Mouse (Mus musculus) left cerebral cortex, adult 8-10 months (tissue): Measurements from ENCODE around the gene Hcfc2. TPM values are rescaled to one million over a fixed set of nuclear protein-coding genes. Genes with fewer than 3 reads are reported as not detected.

Experiments used
- DNase-seq, 2 experiments: peaks; one replicate each; pipeline ENCODE4 v3.0.0; 2022; ENCODE audit warnings: low spot score in 2 of 2
- total RNA-seq, 4 experiments: library from RNA; stranded (reverse); gene quantifications; 2 replicates each; pipeline ENCODE4 v1.2.4; 2022

The Hcfc2 gene
- total RNA-seq = 10 to 100 TPM; 39.2 to 48.2 (median 41.7) TPM

- DNase-seq = no peak
Observed at GRCm38 (mm10) chr10:82695956-82696355, at the start of gene Hcfc2. Gene Hcfc2 (plus strand): TSS chr10:82696160.

DNA sequence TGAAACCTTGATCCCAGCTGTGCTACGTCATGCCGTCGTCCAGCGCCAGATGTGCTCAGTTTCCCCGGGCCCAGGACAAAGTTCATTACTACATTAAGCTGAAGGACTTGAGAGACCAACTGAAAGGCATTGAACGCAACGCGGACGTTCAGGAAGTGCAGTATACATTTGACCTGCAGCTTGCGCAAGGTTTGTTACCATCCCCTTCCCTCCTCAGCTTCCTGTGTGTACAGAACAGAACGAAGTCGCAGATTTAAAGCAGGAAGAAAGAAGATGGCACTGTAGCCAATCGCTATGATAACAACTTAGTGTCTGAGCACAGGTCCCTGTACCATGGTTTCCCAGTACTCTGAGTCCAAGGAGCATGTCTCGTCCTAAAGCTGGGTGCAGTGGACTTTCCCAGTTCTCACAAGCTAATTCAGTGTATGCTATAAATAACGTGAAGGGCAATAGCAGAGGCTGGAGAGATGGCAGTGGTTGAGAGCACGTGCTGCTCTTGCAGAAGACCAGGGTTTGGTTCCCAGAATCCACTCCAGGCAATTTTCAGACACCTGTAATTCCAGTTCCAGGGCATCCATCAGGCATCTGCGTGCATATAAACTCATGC, 48.7 kb upstream of the Hcfc2 start:
- no peak for DNase-seq

- no peak for DNase-seq
Observed at GRCm38 (mm10) chr10:82651221-82651620, 44.7 kb upstream of the Hcfc2 start.

DNA sequence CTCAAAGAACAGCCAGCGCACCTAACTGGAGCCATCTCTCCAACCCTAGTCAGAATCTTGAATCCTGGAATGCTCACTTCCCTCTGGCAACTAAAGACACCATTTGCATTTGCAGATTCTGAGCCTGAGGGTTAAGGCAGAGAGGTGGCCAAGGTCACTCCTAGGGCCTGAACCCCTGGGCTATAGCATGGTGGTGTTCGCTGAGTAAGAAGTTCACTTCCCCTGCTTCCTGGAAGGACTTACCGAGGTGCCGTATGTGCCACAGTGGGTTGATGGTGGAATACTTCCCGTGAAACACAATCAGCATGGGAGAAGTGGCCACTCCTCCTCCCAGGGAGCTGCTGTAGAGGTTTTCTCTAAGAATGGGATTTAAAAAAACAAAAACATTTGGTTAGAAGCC, 43.3 kb upstream of the Hcfc2 start:
- DNase-seq = no peak

GRCm38 (mm10) chr10:82654581-82654980, 41.4 kb upstream of the Hcfc2 start:
- no peak for DNase-seq

- DNase-seq = peak in 1 of 2 experiments; percentile 86
Observed at GRCm38 (mm10) chr10:82661820-82662219, 34.1 kb upstream of the Hcfc2 start.

GRCm38 (mm10) chr10:82662267-82662990, 33.5 kb upstream of the Hcfc2 start:
- peak in 1 of 2 experiments; percentile 55 for DNase-seq

- no peak for DNase-seq
Observed at GRCm38 (mm10) chr10:82663289-82663688, 32.7 kb upstream of the Hcfc2 start.

GRCm38 (mm10) chr10:82665951-82666350, 30.0 kb upstream of the Hcfc2 start:
- no peak for DNase-seq

GRCm38 (mm10) chr10:82666436-82667234, 29.3 kb upstream of the Hcfc2 start:
- DNase-seq = peak; percentile 78 to 88

DNA sequence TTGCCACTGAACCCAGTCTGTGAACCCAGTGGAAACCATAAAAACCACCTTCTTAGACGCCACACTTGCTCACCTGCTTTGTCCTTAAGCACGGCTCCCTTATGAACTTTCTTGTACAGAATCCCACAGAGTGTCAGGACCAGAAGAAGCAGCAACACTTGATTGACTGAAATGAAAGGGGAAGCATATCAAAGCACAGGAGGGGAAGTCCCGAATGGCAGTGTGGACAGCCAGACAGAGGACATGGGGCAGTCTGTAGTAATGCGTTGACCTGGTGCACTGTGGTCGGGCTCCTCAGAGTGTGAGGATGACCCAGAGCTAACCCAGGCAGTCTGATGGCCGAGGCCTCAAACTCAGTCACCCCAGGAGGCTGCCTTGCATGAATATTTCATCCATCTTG, 25.8 kb upstream of the Hcfc2 start:
- no peak for DNase-seq

DNA sequence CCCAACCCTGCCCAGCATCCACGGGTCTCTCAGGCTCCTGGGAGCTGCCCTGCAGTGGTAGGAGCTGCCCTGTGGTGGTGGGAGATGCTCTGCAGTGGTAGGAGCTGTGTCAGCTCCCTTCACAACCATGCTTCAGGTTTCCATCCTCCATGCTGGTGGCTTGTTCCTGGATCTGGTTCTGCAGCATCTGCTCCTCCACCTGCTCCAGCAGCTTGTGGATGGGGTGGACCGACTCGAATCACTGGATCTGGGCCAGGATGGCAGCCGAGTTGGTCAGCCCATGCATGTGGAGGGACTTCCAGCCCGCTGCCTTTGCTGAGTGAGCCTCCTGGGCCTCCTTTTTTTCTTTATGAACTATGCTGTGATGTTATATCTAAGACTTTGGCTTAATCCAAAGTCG, 19.0 kb upstream of the Hcfc2 start:
- DNase-seq = peak in 1 of 2 experiments; percentile 61

- peak in 1 of 2 experiments; percentile 89 for DNase-seq
Observed at GRCm38 (mm10) chr10:82680769-82681168, 15.2 kb upstream of the Hcfc2 start.

GRCm38 (mm10) chr10:82681639-82682038, 14.3 kb upstream of the Hcfc2 start:
- DNase-seq = peak in 1 of 2 experiments; percentile 76

GRCm38 (mm10) chr10:82685440-82685839, 10.5 kb upstream of the Hcfc2 start:
- DNase-seq = no peak

- no peak for DNase-seq
Observed at GRCm38 (mm10) chr10:82689681-82690211, 6.2 kb upstream of the Hcfc2 start.

DNA sequence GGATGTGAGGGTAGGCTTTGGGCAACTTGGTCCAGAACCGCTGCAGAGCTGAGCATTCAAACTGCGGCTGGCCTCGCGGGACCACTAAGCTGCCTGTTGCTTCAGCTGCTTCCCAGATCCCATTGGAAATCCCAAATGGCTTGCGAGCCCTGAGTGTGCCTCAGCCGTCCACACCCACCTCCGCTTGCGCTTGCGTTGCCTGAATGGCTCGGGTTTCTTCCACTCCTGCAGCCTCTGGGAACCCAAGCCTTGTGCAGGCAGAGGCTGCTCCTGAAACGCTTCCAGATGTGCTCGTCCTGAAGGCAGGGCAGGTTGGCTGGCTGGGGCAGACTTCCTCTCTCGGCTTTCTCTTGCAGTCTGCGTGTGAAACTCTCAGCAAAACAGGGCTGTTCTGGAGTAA, 5.5 kb upstream of the Hcfc2 start, which contains the start of gene Glt8d2:
TSS of gene Glt8d2 (minus strand) at position 157 of the 400 bp plus-strand sequence.
- peak; percentile 33 to 69 for DNase-seq

GRCm38 (mm10) chr10:82696453-82697079, 606 bp downstream of the Hcfc2 start:
- no peak for DNase-seq

DNA sequence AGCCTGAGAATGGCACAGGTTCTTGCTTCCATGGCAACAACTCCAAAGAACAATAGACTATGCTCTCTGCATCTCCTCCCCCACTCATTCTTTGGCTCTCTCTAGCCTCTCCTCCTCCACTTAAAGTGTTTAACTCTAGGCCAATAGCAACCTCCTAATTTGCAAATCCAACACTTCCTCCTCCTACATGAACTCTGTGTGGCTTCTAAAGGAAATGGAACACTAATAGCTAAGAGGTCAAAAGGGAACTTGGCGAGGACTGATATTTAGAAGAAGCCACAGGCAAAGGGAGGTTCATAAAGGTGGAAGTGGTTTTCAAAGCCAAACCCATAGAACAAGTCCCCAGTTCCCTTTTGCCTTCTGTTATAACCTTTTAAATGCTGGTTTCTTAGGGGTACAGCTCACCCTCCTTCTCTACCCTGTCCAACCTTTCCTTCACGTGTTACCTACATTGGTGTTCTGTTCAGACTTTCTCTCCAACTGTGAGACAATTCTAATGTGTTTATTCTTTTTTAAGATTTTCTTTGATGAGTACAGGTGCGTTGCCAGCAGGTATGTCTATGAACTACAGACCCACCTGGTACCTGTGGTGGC, 1.4 kb downstream of the Hcfc2 start:
- no peak for DNase-seq

GRCm38 (mm10) chr10:82698712-82699261, 2.8 kb downstream of the Hcfc2 start:
- DNase-seq = peak; percentile 76 to 78
